Mouse (Mus musculus) heart, embryonic 10.5 days (tissue): ENCODE data around the gene Pgm5. TPM values are rescaled to one million over a fixed set of nuclear protein-coding genes. Genes with fewer than 3 reads are reported as not detected.

Experiments
- DNase-seq: peaks from one replicate; pipeline ENCODE4 v3.0.0-alpha.2; 2017; ENCODE audit warnings: low spot score
- H3K27ac ChIP-seq: fragments of 300-500 bp; sonication (generic); 2 replicates; pipeline ENCODE4 v1.5.1; 2016; ENCODE audit warnings: mild to moderate bottlenecking
- H3K27me3 ChIP-seq: fragments of 300-500 bp; sonication (generic); 2 replicates; pipeline ENCODE4 v1.6.1; 2016; ENCODE audit warnings: mild to moderate bottlenecking; ENCODE audit not compliant: poor library complexity, insufficient read depth, severe bottlenecking
- H3K36me3 ChIP-seq: fragments of 300-500 bp; sonication (generic); 2 replicates; pipeline ENCODE4 v1.6.1; 2016; ENCODE audit warnings: mild to moderate bottlenecking, moderate library complexity
- H3K4me1 ChIP-seq: fragments of 300-500 bp; sonication (generic); 2 replicates; pipeline ENCODE4 v1.6.1; 2016; ENCODE audit warnings: mild to moderate bottlenecking
- H3K4me3 ChIP-seq: fragments of 300-500 bp; sonication (generic); 2 replicates; pipeline ENCODE4 v1.5.1; 2016; ENCODE audit warnings: mild to moderate bottlenecking, moderate library complexity
- H3K9me3 ChIP-seq: fragments of 300-500 bp; sonication (generic); 2 replicates; pipeline ENCODE4 v1.6.1; 2016; ENCODE audit warnings: mild to moderate bottlenecking, moderate library complexity
- WGBS: fragments of 180-500 bp; shearing (Covaris S2); methylation state at CpG from one replicate; pipeline ENCODE4 v1.1.7; 2016; 5-methylcytosine and 5-hydroxymethylcytosine counted together
- polyA plus RNA-seq: library from polyadenylated mRNA; unstranded; fragments of >200 nt; fragmentation: Nextera tagmentation; extraction: Ambion mirVana; gene quantifications from 2 replicates; pipeline ENCODE4 v1.2.1, GENCODE M21; 2016

Pgm5 gene
- polyA plus RNA-seq, 1 experiment from 2014 or later, result 3.2 TPM

GRCm38 (mm10) chr19:24792876-24793275 is 68.8 kb downstream of the Pgm5 start:
- Histone ChIP-seq H3K27me3 (no peaks in the 10 kb centered on the region), H3K4me3 (no peak overlapping the region), H3K27ac (peak overlapping the region; percentile 81), H3K9me3 (no peaks in the 10 kb centered on the region), H3K36me3 (peaks cover 2% of the 10 kb centered on the region; the same call in 1 of the 2 replicates), H3K4me1 (peaks cover 49% of the 10 kb centered on the region)
- 79% methylated on average over 5 of the region's 5 CpGs for WGBS
- DNase-seq, result peak; percentile 61

DNA sequence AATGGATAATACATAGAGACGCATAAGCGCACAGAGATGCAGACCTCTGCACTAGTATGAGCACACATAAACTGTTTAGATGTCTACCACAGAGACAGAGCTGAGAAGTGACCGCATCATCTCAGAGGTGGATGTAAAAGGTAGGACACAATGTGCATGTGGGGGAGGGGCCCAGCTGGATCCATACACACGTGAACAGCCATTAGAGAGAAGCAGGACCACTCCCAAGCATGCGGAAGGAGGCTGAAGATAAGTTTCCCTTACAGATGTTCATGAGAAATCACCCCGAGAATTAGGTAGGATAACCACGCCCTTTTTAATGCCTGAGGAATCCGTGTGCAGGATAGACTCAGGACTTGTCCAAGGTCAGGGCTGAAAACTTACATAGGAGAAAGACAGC is 75.8 kb downstream of the Pgm5 start:
- no peak overlapping the region for H3K4me3 ChIP-seq
- WGBS, result 83% methylated on average over 8 of the region's 8 CpGs
- peaks cover 46% of the 10 kb centered on the region for H3K4me1 ChIP-seq
- H3K27ac ChIP-seq, result no peak overlapping the region
- no peaks in the 10 kb centered on the region for H3K9me3 ChIP-seq
- H3K27me3 ChIP-seq, result no peaks in the 10 kb centered on the region
- DNase-seq, result peak; percentile 74
- H3K36me3 ChIP-seq, result 0 out of 2 replicates have a peak, but pooled peaks cover 2% of the 10 kb centered on the region

GRCm38 (mm10) chr19:24785056-24785675 is 76.5 kb downstream of the Pgm5 start:
- H3K27ac ChIP-seq, result 0 out of 2 replicates have a peak overlapping the region, but pooled peaks have one; percentile 42
- H3K9me3 ChIP-seq, result no peaks in the 10 kb centered on the region
- peaks cover 53% of the 10 kb centered on the region for H3K4me1 ChIP-seq
- 71% methylated on average over 15 of the region's 15 CpGs for WGBS
- no peaks in the 10 kb centered on the region for H3K27me3 ChIP-seq
- H3K4me3 ChIP-seq, result no peak overlapping the region
- 0 out of 2 replicates have a peak, but pooled peaks cover 2% of the 10 kb centered on the region for H3K36me3 ChIP-seq
- DNase-seq, result peak; percentile 69

DNA sequence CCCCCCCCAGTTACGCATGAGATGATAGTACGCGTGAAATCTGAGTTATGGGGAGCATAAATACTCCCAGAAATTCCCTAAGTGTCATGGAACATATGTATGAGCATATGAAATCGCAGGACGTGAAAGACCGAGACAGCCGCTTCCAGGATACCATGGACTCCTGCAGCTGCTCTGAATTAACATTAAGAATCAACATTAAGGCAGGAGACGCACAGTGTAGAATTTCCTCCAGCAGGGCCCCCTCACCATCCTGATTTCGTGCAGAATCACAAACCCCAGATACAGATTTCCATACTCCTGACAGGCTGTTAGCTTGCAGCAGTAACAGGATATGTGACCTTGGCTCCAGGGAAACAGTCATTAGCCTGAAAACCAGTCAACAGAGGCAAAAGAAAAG is 77.9 kb downstream of the Pgm5 start:
- Histone ChIP-seq H3K36me3 (0 out of 2 replicates have a peak, but pooled peaks cover 2% of the 10 kb centered on the region), H3K4me3 (no peak overlapping the region), H3K9me3 (no peaks in the 10 kb centered on the region), H3K4me1 (peaks cover 58% of the 10 kb centered on the region), H3K27ac (no peak overlapping the region), H3K27me3 (no peaks in the 10 kb centered on the region)
- peak; percentile 38 for DNase-seq
- WGBS, result 78% methylated on average over 9 of the region's 9 CpGs

GRCm38 (mm10) chr19:24779996-24780395 is 81.7 kb downstream of the Pgm5 start:
- 53% methylated on average over 6 of the region's 6 CpGs for WGBS
- DNase-seq, result peak; percentile 43

GRCm38 (mm10) chr19:24770345-24770744 is 91.3 kb downstream of the Pgm5 start:
- no peaks in the 10 kb centered on the region for H3K36me3 ChIP-seq
- no peaks in the 10 kb centered on the region for H3K27me3 ChIP-seq
- 64% methylated on average over 4 of the region's 4 CpGs for WGBS
- no peaks in the 10 kb centered on the region for H3K9me3 ChIP-seq
- no peak for DNase-seq
- H3K4me3 ChIP-seq, result no peak overlapping the region
- peak overlapping the region; percentile 83 for H3K27ac ChIP-seq
- H3K4me1 ChIP-seq, result peaks cover 28% of the 10 kb centered on the region

More at GRCm38 (mm10) chr19:24779996-24780395, 81.7 kb downstream of the Pgm5 start:
- Histone ChIP-seq H3K36me3 (0 out of 2 replicates have a peak, but pooled peaks cover 2% of the 10 kb centered on the region), H3K4me3 (no peak overlapping the region), H3K4me1 (peaks cover 41% of the 10 kb centered on the region), H3K27me3 (no peaks in the 10 kb centered on the region), H3K27ac (peak overlapping the region; percentile 36; the same call in 1 of the 2 replicates), H3K9me3 (no peaks in the 10 kb centered on the region)

DNA sequence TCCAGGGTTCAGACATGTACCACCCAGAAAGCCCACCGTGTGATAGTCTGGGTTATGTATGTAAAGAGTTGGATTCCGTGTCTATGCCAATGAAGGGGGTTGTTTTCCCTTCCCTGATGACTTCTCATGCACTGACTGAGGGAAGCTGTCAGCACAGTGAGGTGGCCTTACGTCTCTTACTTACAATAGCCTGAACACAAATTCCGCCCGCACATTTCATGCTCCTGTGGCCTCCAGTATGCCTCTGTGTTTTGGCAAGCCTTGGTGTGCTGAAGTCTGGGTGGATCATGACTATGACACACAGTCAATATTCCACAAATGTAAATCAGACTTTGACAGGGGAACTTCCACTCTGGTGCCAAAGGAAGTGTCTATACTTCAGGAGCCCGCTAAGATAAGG is 94.3 kb downstream of the Pgm5 start:
- Histone ChIP-seq H3K27ac (peak overlapping the region; percentile 72), H3K9me3 (no peaks in the 10 kb centered on the region), H3K4me1 (peaks cover 38% of the 10 kb centered on the region), H3K4me3 (no peak overlapping the region), H3K36me3 (no peaks in the 10 kb centered on the region), H3K27me3 (no peaks in the 10 kb centered on the region)
- no peak for DNase-seq
- 60% methylated on average over 6 of the region's 6 CpGs for WGBS

GRCm38 (mm10) chr19:24762473-24763149 is 99.0 kb downstream of the Pgm5 start:
- Histone ChIP-seq H3K27ac (peak overlapping the region; percentile 47; the same call in 1 of the 2 replicates), H3K27me3 (no peaks in the 10 kb centered on the region), H3K9me3 (no peaks in the 10 kb centered on the region), H3K4me1 (peaks cover 28% of the 10 kb centered on the region), H3K4me3 (no peak overlapping the region), H3K36me3 (no peaks in the 10 kb centered on the region)
- no peak for DNase-seq
- 52% methylated on average over 12 of the region's 12 CpGs for WGBS

GRCm38 (mm10) chr19:24756627-24757026 is 105.0 kb downstream of the Pgm5 start:
- Histone ChIP-seq H3K9me3 (no peaks in the 10 kb centered on the region), H3K36me3 (no peaks in the 10 kb centered on the region), H3K27me3 (no peaks in the 10 kb centered on the region), H3K4me1 (peaks cover 46% of the 10 kb centered on the region), H3K27ac (no peak overlapping the region), H3K4me3 (no peak overlapping the region)
- WGBS, result 19% methylated on average over 4 of the region's 4 CpGs
- DNase-seq, result no peak

GRCm38 (mm10) chr19:24754440-24754785 is 107.2 kb downstream of the Pgm5 start:
- H3K27ac ChIP-seq, result peak overlapping the region; percentile 6; the same call in 1 of the 2 replicates
- H3K36me3 ChIP-seq, result no peaks in the 10 kb centered on the region
- DNase-seq, result no peak
- H3K27me3 ChIP-seq, result no peaks in the 10 kb centered on the region
- no peak overlapping the region for H3K4me3 ChIP-seq
- H3K9me3 ChIP-seq, result no peaks in the 10 kb centered on the region
- peaks cover 46% of the 10 kb centered on the region for H3K4me1 ChIP-seq
- 61% methylated on average over 3 of the region's 3 CpGs for WGBS

- DNase-seq, result no peak
Observed at GRCm38 (mm10) chr19:24753617-24754439, 107.8 kb downstream of the Pgm5 start.

GRCm38 (mm10) chr19:24752873-24753538 is 108.6 kb downstream of the Pgm5 start:
- H3K36me3 ChIP-seq, result no peaks in the 10 kb centered on the region
- H3K27ac ChIP-seq, result no peak overlapping the region
- H3K4me1 ChIP-seq, result peaks cover 40% of the 10 kb centered on the region
- H3K4me3 ChIP-seq, result no peak overlapping the region
- no peaks in the 10 kb centered on the region for H3K9me3 ChIP-seq
- no peak for DNase-seq
- 84% methylated on average over 7 of the region's 7 CpGs for WGBS
- H3K27me3 ChIP-seq, result no peaks in the 10 kb centered on the region

More at GRCm38 (mm10) chr19:24753617-24754439, 107.8 kb downstream of the Pgm5 start:
- Histone ChIP-seq H3K9me3 (no peaks in the 10 kb centered on the region), H3K4me3 (no peak overlapping the region), H3K27ac (peak overlapping the region; percentile 6; the same call in 1 of the 2 replicates), H3K4me1 (peaks cover 46% of the 10 kb centered on the region), H3K27me3 (no peaks in the 10 kb centered on the region), H3K36me3 (no peaks in the 10 kb centered on the region)
- 61% methylated on average over 14 of the region's 14 CpGs for WGBS
